Mouse (Mus musculus) cortical plate, adult 2 months (tissue): ENCODE measurements around the gene Atf6. TPM values are rescaled to one million over a fixed set of nuclear protein-coding genes. Genes with fewer than 3 reads are reported as not detected.
A peak's percentile ranks its signal among the peaks of the same experiment; 100 is the strongest.

ENCODE experiments used
- H3K27ac ChIP-seq: fragments of 200-500 bp; 2 replicates; pipeline ENCODE4 v1.5.1; 2012; ENCODE audit warnings: low read length, control low read depth, inconsistent platforms; ENCODE audit not compliant: insufficient read depth
- H3K4me1 ChIP-seq: fragments of 200-500 bp; 2 replicates; pipeline ENCODE4 v1.6.1; 2011; ENCODE audit warnings: low read length; ENCODE audit not compliant: control insufficient read depth, insufficient read depth
- H3K4me3 ChIP-seq: fragments of 200-500 bp; 2 replicates; pipeline ENCODE4 v1.5.1; 2011; ENCODE audit warnings: mild to moderate bottlenecking, low read length, control low read depth; ENCODE audit not compliant: insufficient read depth
- CTCF ChIP-seq: fragments of 200-500 bp; IDR thresholded peaks from 2 replicates; pipeline ENCODE4 v1.5.1; 2011; ENCODE audit warnings: mild to moderate bottlenecking, control low read depth, low read length; ENCODE audit not compliant: insufficient read depth; ENCODE audit errors: extremely low read depth
- POLR2A ChIP-seq: fragments of 200-500 bp; IDR thresholded peaks from 2 replicates; pipeline ENCODE4 v1.6.1; 2011; ENCODE audit warnings: mild to moderate bottlenecking, low read length, control low read depth; ENCODE audit not compliant: insufficient read depth; ENCODE audit errors: extremely low read depth
- polyA plus RNA-seq: library from polyadenylated mRNA; depleted of rRNA; stranded (reverse); fragments of >200 nt; gene quantifications from 2 replicates; pipeline ENCODE4 v1.2.3, GENCODE M21; 2012

Atf6 gene
- polyA plus RNA-seq, 1 experiment, result 25.9 TPM

DNA sequence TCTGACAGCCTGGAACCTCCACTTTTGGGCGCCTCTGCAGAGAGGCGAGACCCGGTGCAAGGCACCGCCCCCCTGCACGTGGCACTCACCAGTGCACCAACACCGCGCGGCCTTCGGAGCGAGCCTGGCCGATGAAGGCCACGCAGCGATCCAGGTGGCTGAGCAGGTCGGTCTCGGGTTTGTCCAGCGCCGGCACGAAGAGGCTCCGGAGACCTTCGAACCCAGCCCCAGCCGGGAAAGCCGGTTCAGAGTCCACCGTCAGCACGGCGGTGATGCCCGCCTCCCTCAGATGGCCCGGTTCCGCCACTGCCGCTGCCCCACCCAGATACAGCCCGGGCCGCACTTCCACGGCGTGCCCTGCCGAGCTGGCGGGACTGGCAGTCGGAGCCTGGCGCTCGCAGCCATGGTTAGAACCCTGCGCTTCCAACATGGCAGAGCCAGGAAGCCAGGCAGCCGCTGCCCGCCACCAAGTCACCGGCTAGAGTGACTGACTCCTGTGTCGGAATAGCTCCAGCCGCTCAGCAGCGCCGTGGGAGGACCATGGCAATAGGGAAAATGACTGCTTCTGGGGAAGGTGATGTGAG is 17.5 kb upstream of the Atf6 start, which contains the start of the genes Gm26620 and Dusp12:
Gene Gm26620 (plus strand): TSS at position 88 of the 584 bp plus-strand sequence.
Gene Dusp12 (minus strand): TSS at position 563 of the 584 bp plus-strand sequence.
- Histone ChIP-seq H3K27ac (peak within 1 kb of the TSS; percentile 62; the same call in 1 of the 2 replicates), H3K4me3 (peak within 1 kb of the TSS; percentile 82), H3K4me1 (peaks cover 2% of the 10 kb centered on the region; the same call in 1 of the 2 replicates)
- peak; percentile 72 for TF ChIP-seq POLR2A
- peak; percentile 66 for TF ChIP-seq CTCF

DNA sequence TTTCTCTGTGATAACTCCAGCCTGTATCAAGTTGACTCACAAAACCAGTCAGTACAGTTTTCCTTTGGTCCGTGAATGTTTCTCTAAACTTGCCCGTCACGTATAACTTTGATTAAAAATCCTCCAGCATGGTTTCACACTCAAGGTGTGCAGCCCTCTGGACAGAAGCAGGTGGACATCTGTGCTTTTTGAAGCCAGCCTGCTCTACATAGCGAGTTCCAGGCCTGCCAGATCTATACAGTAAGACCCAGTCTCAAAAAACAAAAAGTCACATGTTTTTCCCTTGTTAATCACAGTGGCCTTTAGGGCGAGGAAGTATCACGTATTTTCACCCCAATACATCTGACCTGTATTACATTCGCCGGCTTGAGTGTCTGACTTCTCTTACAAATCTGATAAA is 16.8 kb upstream of the Atf6 start:
- H3K27ac ChIP-seq, result no peak overlapping the region
- H3K4me3 ChIP-seq, result peak overlapping the region; percentile 82
- H3K4me1 ChIP-seq, result peaks cover 2% of the 10 kb centered on the region; the same call in 1 of the 2 replicates
- TF ChIP-seq POLR2A (no peak), CTCF (no peak)

DNA sequence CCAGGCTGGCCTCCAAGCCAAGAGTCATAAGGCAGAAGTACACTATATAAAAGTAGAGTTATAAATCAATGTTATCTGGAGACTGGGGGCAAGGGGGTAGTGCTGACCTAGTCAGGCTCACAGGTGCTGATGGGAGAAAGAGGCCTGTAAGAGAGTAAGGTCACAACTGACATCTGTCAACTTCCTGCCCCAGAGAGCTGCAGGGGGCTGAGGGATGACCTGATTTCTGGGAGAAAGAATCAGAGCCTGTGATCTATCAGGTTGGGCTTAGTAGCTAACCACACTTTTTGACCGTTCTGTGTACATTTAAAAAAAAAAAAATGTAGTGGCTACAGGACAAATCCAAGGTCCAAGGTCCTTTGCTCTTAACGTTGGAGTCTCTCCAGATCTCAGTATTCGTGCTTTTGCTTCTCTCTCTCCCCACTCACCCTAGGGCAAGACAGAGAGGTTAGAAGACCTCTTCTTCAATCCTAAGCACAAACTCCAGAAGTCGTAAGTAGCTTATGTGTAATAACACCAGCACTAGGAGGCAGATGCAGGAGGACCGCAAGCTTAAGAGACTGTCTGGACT is 15.4 kb upstream of the Atf6 start:
- Histone ChIP-seq H3K27ac (no peak overlapping the region), H3K4me3 (no peak overlapping the region), H3K4me1 (peaks cover 2% of the 10 kb centered on the region; the same call in 1 of the 2 replicates)
- TF ChIP-seq POLR2A, result no peak
- no peak for TF ChIP-seq CTCF

DNA sequence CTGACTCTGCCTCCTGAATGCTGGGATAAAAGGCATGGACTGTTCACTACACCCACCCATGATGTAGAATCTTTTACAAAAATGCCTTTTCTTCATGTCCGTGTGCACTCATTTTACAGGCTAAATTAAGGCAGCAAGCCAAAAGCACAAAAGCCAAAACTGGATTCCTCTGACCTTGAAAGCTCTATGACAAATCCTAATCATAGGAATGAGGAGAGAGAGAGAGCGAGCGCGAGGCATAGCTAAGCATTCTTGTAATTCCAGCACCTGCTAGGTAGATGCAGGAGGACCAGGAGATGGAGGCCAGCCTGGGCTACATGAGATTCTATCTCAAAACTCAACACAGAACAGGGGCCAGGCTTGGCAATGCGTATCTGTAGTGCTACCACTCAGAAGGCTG is 9.3 kb upstream of the Atf6 start:
- Histone ChIP-seq H3K27ac (no peak overlapping the region), H3K4me3 (no peak overlapping the region), H3K4me1 (peaks cover 1% of the 10 kb centered on the region; the same call in 1 of the 2 replicates)
- TF ChIP-seq CTCF, result no peak
- no peak for TF ChIP-seq POLR2A

DNA sequence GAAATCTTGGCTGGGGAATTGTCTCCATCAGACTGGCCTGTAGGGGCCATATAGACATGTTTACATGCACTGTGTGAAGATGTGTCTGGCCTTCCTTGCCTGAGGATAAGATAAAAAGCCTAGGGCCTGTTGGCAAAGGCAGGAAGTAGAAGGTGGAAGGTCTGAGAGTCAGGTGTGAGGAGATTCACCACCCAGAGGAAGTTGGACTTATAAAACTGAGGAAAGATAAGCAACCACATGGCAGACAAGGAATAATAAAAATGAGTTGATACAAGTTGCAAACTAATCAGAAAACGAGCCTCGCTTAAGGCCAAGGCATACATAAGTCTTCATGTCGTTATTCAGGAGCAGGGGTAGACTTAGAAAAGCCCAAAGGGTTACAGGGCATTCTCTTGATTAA is 8.1 kb upstream of the Atf6 start:
- Histone ChIP-seq H3K4me3 (no peak overlapping the region), H3K4me1 (peaks cover 1% of the 10 kb centered on the region; the same call in 1 of the 2 replicates), H3K27ac (no peak overlapping the region)
- no peak for TF ChIP-seq POLR2A
- no peak for TF ChIP-seq CTCF

DNA sequence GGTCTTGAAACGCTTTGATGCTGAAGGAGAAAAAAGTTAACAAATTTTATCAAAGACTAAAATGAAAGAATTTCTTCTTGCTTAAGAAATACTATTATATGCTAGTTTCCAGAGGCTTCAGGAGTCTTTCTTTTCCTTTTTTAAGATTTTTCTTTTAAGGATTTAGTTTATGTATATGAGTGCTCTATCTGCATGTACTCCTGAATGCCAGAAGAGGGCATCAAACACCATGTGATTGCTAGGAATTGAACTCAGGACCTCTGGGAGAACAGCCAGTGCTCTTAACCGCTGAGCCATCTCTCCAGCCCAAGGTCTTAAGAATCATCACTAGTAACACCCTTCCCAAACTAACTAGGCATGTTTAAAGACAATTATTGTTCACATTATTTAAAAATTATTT is 4.4 kb upstream of the Atf6 start:
- H3K27ac ChIP-seq, result no peak overlapping the region
- TF ChIP-seq POLR2A, result no peak
- TF ChIP-seq CTCF, result no peak
- no peak overlapping the region for H3K4me3 ChIP-seq
- H3K4me1 ChIP-seq, result peaks cover 1% of the 10 kb centered on the region; the same call in 1 of the 2 replicates

DNA sequence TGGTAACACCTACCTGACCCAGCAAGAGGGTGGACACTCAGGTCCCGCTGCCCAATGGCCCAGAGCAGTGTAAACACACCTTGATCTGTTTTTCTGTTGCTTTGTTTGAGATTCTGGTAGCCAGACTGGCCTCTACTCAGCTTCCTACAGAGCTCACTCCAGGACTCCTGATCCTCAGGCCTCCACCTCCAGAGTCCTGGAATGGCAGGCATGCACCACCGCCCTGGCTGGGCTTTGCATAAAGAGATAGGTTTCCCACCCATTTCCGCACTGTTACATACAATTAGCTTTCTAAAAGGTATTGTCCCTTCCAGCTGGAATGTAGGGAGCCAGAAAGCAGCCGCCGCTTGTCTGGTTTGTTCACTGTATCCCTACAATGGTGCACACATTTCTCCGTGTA is 3.8 kb upstream of the Atf6 start:
- Histone ChIP-seq H3K4me1 (peaks cover 1% of the 10 kb centered on the region; the same call in 1 of the 2 replicates), H3K4me3 (no peak overlapping the region), H3K27ac (no peak overlapping the region)
- no peak for TF ChIP-seq POLR2A
- TF ChIP-seq CTCF, result no peak

DNA sequence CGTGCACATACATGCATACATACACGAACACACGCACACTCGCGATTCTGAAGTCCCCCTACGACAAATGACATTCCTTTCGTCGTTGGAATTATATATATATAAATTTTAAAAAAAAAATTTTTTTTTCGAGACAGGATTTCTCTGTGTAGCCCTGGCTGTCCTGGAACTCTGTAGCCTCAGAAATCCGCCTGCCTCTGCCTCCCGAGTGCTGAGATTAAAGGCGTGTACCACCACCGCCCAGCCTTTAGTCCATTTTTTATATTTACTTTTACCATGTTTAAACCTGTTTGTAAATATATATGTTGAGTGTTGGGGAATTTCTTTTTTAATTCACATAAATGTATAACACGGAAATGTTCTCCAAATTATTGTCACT is 1.3 kb upstream of the Atf6 start:
- no peak for TF ChIP-seq CTCF
- no peak for TF ChIP-seq POLR2A
- Histone ChIP-seq H3K27ac (no peak overlapping the region), H3K4me3 (peak overlapping the region; percentile 80), H3K4me1 (peaks cover 1% of the 10 kb centered on the region; the same call in 1 of the 2 replicates)

DNA sequence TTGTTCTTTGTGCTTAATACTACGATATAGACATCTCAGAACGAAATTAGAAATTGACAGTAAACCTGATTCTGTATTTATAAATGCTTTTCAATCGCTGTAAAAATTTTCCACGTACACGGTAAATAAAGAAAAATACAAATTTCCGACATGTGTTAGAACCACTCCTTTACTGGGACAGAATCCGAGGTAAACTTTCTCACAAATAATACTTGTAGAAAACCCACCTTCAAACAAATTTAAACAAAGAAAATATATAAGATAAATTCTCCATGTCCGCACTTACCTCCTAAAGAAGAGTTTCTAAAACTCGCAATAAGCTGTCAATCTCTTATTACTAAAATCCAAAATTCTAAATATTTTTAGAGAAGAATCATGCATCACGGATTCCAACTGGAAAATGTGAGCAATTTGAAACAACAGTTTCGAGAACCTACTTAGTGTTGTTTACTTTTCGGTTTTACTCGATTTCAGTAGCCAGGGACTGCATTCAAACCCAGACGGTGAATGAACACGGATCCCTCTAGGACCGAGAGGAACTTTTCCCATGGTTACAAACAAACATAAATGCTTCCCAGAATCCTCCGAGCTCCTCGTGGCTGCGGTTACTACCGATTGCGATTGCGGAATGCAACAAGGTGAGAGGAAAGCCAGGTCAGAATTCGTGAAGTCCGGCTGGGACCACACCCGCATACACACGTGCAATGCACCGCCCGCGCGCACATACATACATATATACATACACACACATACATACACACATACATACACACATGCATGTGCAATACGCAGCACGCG is 735 bp upstream of the Atf6 start:
- Histone ChIP-seq H3K27ac (no peak overlapping the region), H3K4me3 (peak overlapping the region; percentile 89), H3K4me1 (no peaks in the 10 kb centered on the region)
- TF ChIP-seq POLR2A, result no peak

DNA sequence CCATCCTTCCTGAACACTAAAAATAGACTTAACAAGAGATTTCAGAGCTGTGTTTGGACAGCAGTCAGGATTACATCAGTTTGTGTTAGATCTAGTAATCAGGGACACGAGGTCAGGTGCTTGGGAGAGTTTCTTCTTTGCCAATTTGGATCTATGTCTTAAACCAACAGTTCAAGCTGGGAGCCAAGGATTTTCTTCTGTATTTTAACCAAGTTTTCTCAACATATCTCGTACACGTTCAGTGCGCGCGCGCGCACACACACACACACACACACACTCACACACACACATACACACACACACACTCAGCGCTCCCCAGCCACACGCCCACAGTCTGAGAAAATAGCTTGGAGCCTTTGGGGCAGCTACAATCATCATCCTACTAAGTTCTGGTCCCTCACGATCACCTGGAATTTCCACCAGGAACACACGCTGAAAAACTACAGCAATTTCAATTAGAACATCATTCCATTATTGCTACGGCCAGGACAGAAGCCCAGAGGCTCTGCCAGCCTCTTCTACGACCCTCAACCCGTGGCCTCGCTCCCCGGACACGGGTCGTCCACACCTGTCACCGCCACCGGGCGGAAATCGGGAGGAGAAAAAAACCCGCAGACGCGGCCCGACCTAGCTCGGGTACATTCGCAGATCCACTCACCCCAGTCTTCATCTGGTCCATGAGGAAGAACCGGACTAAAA is 430 bp downstream of the Atf6 start:
- H3K27ac ChIP-seq, result peak overlapping the region; percentile 32
- peak overlapping the region; percentile 89 for H3K4me3 ChIP-seq
- TF ChIP-seq POLR2A (no peak), CTCF (no peak)
- no peaks in the 10 kb centered on the region; the same call in 1 of the 2 replicates for H3K4me1 ChIP-seq
